Mouse (Mus musculus) MEL (cell line): ENCODE measurements around the gene Prph. TPM values are rescaled to one million over a fixed set of nuclear protein-coding genes. Genes with fewer than 3 reads are reported as not detected.

Source experiments
- DNase-seq: peaks from one replicate; pipeline ENCODE4 v3.0.0; 2011; ENCODE audit warnings: low read depth, low spot score
- H3K27ac ChIP-seq: 2 replicates; pipeline ENCODE4 v1.5.1; 2012; ENCODE audit warnings: low read depth, mild to moderate bottlenecking, control low read depth, low read length, moderate library complexity; ENCODE audit not compliant: control insufficient read depth
- H3K27me3 ChIP-seq, 2 experiments: fragments of 150-350 bp in 1 of 2; sonication (generic) in 1 of 2; 2 replicates each; pipeline ENCODE4 v1.6.1; 2012; ENCODE audit warnings: low read length in 2 of 2, mild to moderate bottlenecking in 2 of 2, improper control_type of control experiment in 1 of 2, moderate library complexity in 1 of 2; ENCODE audit not compliant: insufficient read depth in 2 of 2, control insufficient read depth in 1 of 2
- H3K36me3 ChIP-seq, 2 experiments: 2 replicates each; pipeline ENCODE4 v1.6.1; 2012 to 2014; ENCODE audit warnings: low read length in 2 of 2, improper control_type of control experiment in 1 of 2, inconsistent platforms in 1 of 2, mild to moderate bottlenecking in 1 of 2; ENCODE audit not compliant: insufficient read depth in 2 of 2, control insufficient read depth in 1 of 2
- H3K4me1 ChIP-seq, 2 experiments: fragments of 150-350 bp in 1 of 2; sonication (generic) in 1 of 2; 2 replicates each; pipeline ENCODE4 v1.6.1; 2012; ENCODE audit warnings: low read length in 2 of 2, improper control_type of control experiment in 1 of 2, mild to moderate bottlenecking in 1 of 2; ENCODE audit not compliant: insufficient read depth in 2 of 2, control insufficient read depth in 1 of 2
- H3K4me3 ChIP-seq, 2 experiments: fragments of 150-350 bp in 1 of 2; sonication (generic) in 1 of 2; 2 replicates each; pipeline ENCODE4 v1.5.1; 2012; ENCODE audit warnings: low read depth in 2 of 2, low read length in 2 of 2, mild to moderate bottlenecking in 2 of 2, moderate library complexity in 2 of 2, control low read depth in 1 of 2, improper control_type of control experiment in 1 of 2; ENCODE audit not compliant: control insufficient read depth in 1 of 2, insufficient read depth in 1 of 2
- H3K79me2 ChIP-seq: 2 replicates; pipeline ENCODE4 v1.6.1; 2012; ENCODE audit warnings: mild to moderate bottlenecking, low read length, moderate library complexity; ENCODE audit not compliant: control insufficient read depth, poor library complexity, insufficient read depth
- H3K9ac ChIP-seq: 2 replicates; pipeline ENCODE4 v1.6.1; 2012; ENCODE audit warnings: low read depth, mild to moderate bottlenecking, control low read depth, low read length, moderate library complexity; ENCODE audit not compliant: control insufficient read depth, poor library complexity, severe bottlenecking
- H3K9me3 ChIP-seq: fragments of 150-350 bp; sonication (generic); replicated peaks from 2 replicates; pipeline ENCODE4 v1.6.1; 2012; ENCODE audit warnings: mild to moderate bottlenecking, low read length, improper control_type of control experiment, moderate library complexity; ENCODE audit not compliant: insufficient read depth
- BHLHE40 ChIP-seq: IDR thresholded peaks from 2 replicates; pipeline ENCODE4 v1.6.1; 2012; ENCODE audit warnings: low read depth, mild to moderate bottlenecking, inconsistent platforms, low read length, improper control_type of control experiment, borderline replicate concordance
- CHD1 ChIP-seq: IDR thresholded peaks from 2 replicates; pipeline ENCODE4 v1.6.1; 2012; ENCODE audit warnings: low read depth, mild to moderate bottlenecking, inconsistent platforms, low read length, improper control_type of control experiment
- ETS1 ChIP-seq: IDR thresholded peaks from 2 replicates; pipeline ENCODE4 v1.6.1; 2012; ENCODE audit warnings: low read depth, mild to moderate bottlenecking, inconsistent platforms, low read length, improper control_type of control experiment, moderate library complexity
- GATA1 ChIP-seq: IDR thresholded peaks from 2 replicates; pipeline ENCODE4 v1.6.1; 2011; ENCODE audit warnings: low read depth, low read length, improper control_type of control experiment
- HCFC1 ChIP-seq: IDR thresholded peaks from 2 replicates; pipeline ENCODE4 v1.6.1; 2012; ENCODE audit warnings: low read depth, mild to moderate bottlenecking, inconsistent platforms, low read length, improper control_type of control experiment, moderate library complexity
- JUND ChIP-seq: IDR thresholded peaks from 2 replicates; pipeline ENCODE4 v1.6.1; 2011; ENCODE audit warnings: low read depth, mild to moderate bottlenecking, improper control_type of control experiment, low read length
- MAFK ChIP-seq: IDR thresholded peaks from 2 replicates; pipeline ENCODE4 v1.6.1; 2011; ENCODE audit warnings: low read depth, mild to moderate bottlenecking, low read length, improper control_type of control experiment, borderline replicate concordance
- MAX ChIP-seq: IDR thresholded peaks from 2 replicates; pipeline ENCODE4 v1.6.1; 2011; ENCODE audit warnings: low read length, improper control_type of control experiment
- MAZ ChIP-seq: IDR thresholded peaks from 2 replicates; pipeline ENCODE4 v1.6.1; 2012; ENCODE audit warnings: low read depth, mild to moderate bottlenecking, inconsistent platforms, low read length, improper control_type of control experiment
- MEF2A ChIP-seq: IDR thresholded peaks from 2 replicates; pipeline ENCODE4 v1.6.1; 2014; ENCODE audit warnings: low read depth, mild to moderate bottlenecking, inconsistent platforms, low read length, improper control_type of control experiment; ENCODE audit not compliant: poor library complexity, insufficient replicate concordance, severe bottlenecking; ENCODE audit errors: extremely low read depth
- MYB ChIP-seq: IDR thresholded peaks from 2 replicates; pipeline ENCODE4 v1.6.1; 2011; ENCODE audit warnings: mild to moderate bottlenecking, low read depth, low read length, improper control_type of control experiment
- MYC ChIP-seq: IDR thresholded peaks from 2 replicates; pipeline ENCODE4 v1.6.1; 2011; ENCODE audit warnings: low read depth, mild to moderate bottlenecking, low read length, improper control_type of control experiment, moderate library complexity
- POLR2AphosphoS2 ChIP-seq: IDR thresholded peaks from 2 replicates; pipeline ENCODE4 v1.6.1; 2011; ENCODE audit warnings: low read length, improper control_type of control experiment
- POLR2AphosphoS5 ChIP-seq: IDR thresholded peaks from 2 replicates; pipeline ENCODE4 v1.6.1; 2012; ENCODE audit warnings: low read depth, borderline replicate concordance, mild to moderate bottlenecking, inconsistent platforms, low read length, moderate library complexity, mixed read lengths
- RAD21 ChIP-seq: IDR thresholded peaks from 2 replicates; pipeline ENCODE4 v1.6.1; 2011; ENCODE audit warnings: mild to moderate bottlenecking, low read depth, low read length, improper control_type of control experiment
- SIN3A ChIP-seq: IDR thresholded peaks from 2 replicates; pipeline ENCODE4 v1.6.1; 2012; ENCODE audit warnings: low read length, improper control_type of control experiment, inconsistent platforms
- TAL1 ChIP-seq: IDR thresholded peaks from 2 replicates; pipeline ENCODE4 v1.6.1; 2012; ENCODE audit warnings: mild to moderate bottlenecking, inconsistent platforms, low read length, moderate library complexity, mixed read lengths
- TBP ChIP-seq: IDR thresholded peaks from 2 replicates; pipeline ENCODE4 v1.8.0; 2011; ENCODE audit warnings: low read depth, low read length, improper control_type of control experiment
- TCF12 ChIP-seq: IDR thresholded peaks from 2 replicates; pipeline ENCODE4 v1.6.1; 2014; ENCODE audit warnings: low read depth, mild to moderate bottlenecking, inconsistent platforms, low read length, improper control_type of control experiment, moderate library complexity
- UBTF ChIP-seq: IDR thresholded peaks from 2 replicates; pipeline ENCODE4 v1.6.1; 2012; ENCODE audit warnings: low read depth, mild to moderate bottlenecking, inconsistent platforms, low read length, improper control_type of control experiment, moderate library complexity, borderline replicate concordance; ENCODE audit not compliant: insufficient read depth
- USF2 ChIP-seq, 2 experiments: IDR thresholded peaks; 2 replicates each; pipeline ENCODE4 v1.6.1; 2011 to 2012; ENCODE audit warnings: improper control_type of control experiment in 2 of 2, low read length in 2 of 2, borderline replicate concordance in 1 of 2, inconsistent platforms in 1 of 2, low read depth in 1 of 2, mild to moderate bottlenecking in 1 of 2; ENCODE audit not compliant: insufficient read depth in 1 of 2
- ZC3H11A ChIP-seq: IDR thresholded peaks from 2 replicates; pipeline ENCODE4 v1.6.1; 2012; ENCODE audit warnings: low read depth, mild to moderate bottlenecking, inconsistent platforms, low read length, improper control_type of control experiment
- ZKSCAN1 ChIP-seq: IDR thresholded peaks from 2 replicates; pipeline ENCODE4 v1.6.1; 2012; ENCODE audit warnings: low read depth, mild to moderate bottlenecking, inconsistent platforms, low read length, improper control_type of control experiment, moderate library complexity
- ZMIZ1 ChIP-seq: IDR thresholded peaks from 2 replicates; pipeline ENCODE4 v1.6.1; 2012; ENCODE audit warnings: low read depth, mild to moderate bottlenecking, inconsistent platforms, low read length, improper control_type of control experiment, moderate library complexity
- ZNF384 ChIP-seq: IDR thresholded peaks from 2 replicates; pipeline ENCODE4 v1.6.1; 2012; ENCODE audit warnings: low read depth, mild to moderate bottlenecking, inconsistent platforms, low read length, improper control_type of control experiment
- polyA plus RNA-seq, 2 experiments: library from polyadenylated mRNA; stranded (reverse) in 1 of 2; unstranded in 1 of 2; fragments of >175 nt in 1 of 2; fragments of >200 nt in 1 of 2; gene quantifications; 2 replicates each; pipeline versions ENCODE4 v1.2.1 to v1.2.4; 2012; ENCODE audit warnings: low replicate concordance in 2 of 2, low read depth in 1 of 2; ENCODE audit not compliant: insufficient read length in 2 of 2, insufficient read depth in 1 of 2, missing spikeins in 1 of 2
- total RNA-seq: library from RNA; depleted of rRNA; stranded (reverse); fragments of 300-350 nt; gene quantifications from 2 replicates; pipeline ENCODE4 v1.2.3, GENCODE M21; 2012

Gene Prph
- total and polyA plus RNA-seq, 3 experiments = not detected

- Histone ChIP-seq H3K27ac (no peak overlapping the region), H3K9me3 (no peaks in the 10 kb centered on the region), H3K9ac (no peak overlapping the region), H3K36me3 (no peaks in the 10 kb centered on the region), H3K79me2 (no peaks in the 10 kb centered on the region), H3K4me3 (no peak overlapping the region), H3K4me1 (no peaks in the 10 kb centered on the region), H3K27me3 (peaks cover 0 to 3% of the 10 kb centered on the region in 2 experiments; a peak in 3 of 4 replicates)
- no peak for DNase-seq
- no peak for TF ChIP-seq CHD1
- TF ChIP-seq TAL1 = no peak
- no peak for TF ChIP-seq HCFC1
- no peak for TF ChIP-seq GATA1
- no peak for TF ChIP-seq ZC3H11A
- no peak for TF ChIP-seq UBTF
These were observed 37.0 kb upstream of the Prph start for GRCm38 (mm10) chr15:99017986-99018385.

GRCm38 (mm10) chr15:99018630-99019029 is 36.3 kb upstream of the Prph start:
- no peak overlapping the region for H3K4me3 ChIP-seq
- H3K27me3 ChIP-seq = peaks cover 0 to 3% of the 10 kb centered on the region in 2 experiments; a peak in 3 of 4 replicates
- no peak for TF ChIP-seq RAD21
- TF ChIP-seq TBP = no peak
- no peak for TF ChIP-seq MAFK
- TF ChIP-seq BHLHE40 = no peak
- TF ChIP-seq MYB = no peak
- no peak for TF ChIP-seq POLR2AphosphoS5
- no peak for TF ChIP-seq JUND
- TF ChIP-seq ETS1 = no peak
- H3K79me2 ChIP-seq = no peaks in the 10 kb centered on the region
- H3K27ac ChIP-seq = no peak overlapping the region
- no peak overlapping the region for H3K9ac ChIP-seq
- H3K36me3 ChIP-seq = no peaks in the 10 kb centered on the region
- no peak for DNase-seq
- no peaks in the 10 kb centered on the region for H3K4me1 ChIP-seq
- H3K9me3 ChIP-seq = no peaks in the 10 kb centered on the region

- H3K4me3 ChIP-seq = no peak overlapping the region
- H3K27ac ChIP-seq = no peak overlapping the region
- no peak overlapping the region for H3K9ac ChIP-seq
- no peak for DNase-seq
- no peaks in the 10 kb centered on the region for H3K36me3 ChIP-seq
- H3K27me3 ChIP-seq = no peaks in the 10 kb centered on the region; a peak in 1 of 4 replicates
- H3K9me3 ChIP-seq = no peaks in the 10 kb centered on the region
- no peaks in the 10 kb centered on the region for H3K79me2 ChIP-seq
- no peaks in the 10 kb centered on the region for H3K4me1 ChIP-seq
- TF ChIP-seq ZKSCAN1 (no peak), POLR2AphosphoS5 (no peak), MAX (no peak), HCFC1 (no peak), ETS1 (no peak), USF2 (IDR thresholded peaks at IDR 0.05; ENCODE audit: borderline replicate concordance in 1 of 2, insufficient read depth in 1 of 2, low read depth in 1 of 2, low read length in 2 of 2) (no peak), UBTF (no peak), TCF12 (no peak), SIN3A (no peak), POLR2AphosphoS2 (no peak), MAZ (no peak), MAFK (no peak), ZNF384 (no peak), MEF2A (no peak), TAL1 (no peak), RAD21 (no peak), ZMIZ1 (no peak), MYC (no peak), MYB (no peak)
These were observed 35.5 kb upstream of the Prph start for GRCm38 (mm10) chr15:99019436-99019835.
